Mouse (Mus musculus): ENCODE results near the gene Thrb.
A peak's percentile ranks its signal among the peaks of the same experiment; 100 is the strongest.

GRCm38 (mm10) chr14:17660329-17661099 lies 453 bp downstream of the Thrb start:
- TF ChIP-seq CTCF (IDR thresholded peaks at IDR 0.05; ENCODE audit: borderline replicate concordance, insufficient read depth, low read depth, low read length) (no peak), POLR2A (IDR thresholded peaks at IDR 0.05; ENCODE audit: borderline replicate concordance, insufficient read depth, low read length) (0 out of 2 replicates have a peak, but pooled peaks have one; percentile 14)
